In the genomic region with DNA sequence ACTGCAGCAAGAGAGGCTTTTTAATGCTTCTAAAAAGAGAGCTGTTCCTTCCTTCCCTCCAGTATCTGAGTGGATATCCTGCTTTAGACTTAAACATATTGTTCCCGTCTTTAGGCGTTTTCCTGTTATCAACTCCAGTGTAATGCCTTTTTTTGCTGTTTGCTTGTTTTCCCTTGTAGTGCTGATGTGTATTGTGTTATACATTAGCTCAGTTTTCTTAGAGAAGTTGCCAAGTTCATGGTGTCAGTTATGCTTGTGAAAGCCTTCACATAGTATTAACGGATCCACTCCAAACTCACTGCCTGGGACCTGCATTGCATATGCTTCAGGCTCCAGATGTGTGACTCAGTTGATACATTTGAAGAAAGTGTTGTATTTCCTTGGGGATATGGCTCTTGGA, we compare ENCODE assay signal across 28 mouse cellular contexts. TPM values are rescaled to one million over a fixed set of nuclear protein-coding genes. Genes with fewer than 3 reads are reported as not detected.
DNase-seq lines count a peak whose midpoint lies in the region; ATAC-seq and TF ChIP-seq lines count a peak whose summit lies in the region.
"Had no signal": no experiment of that assay in that cellular context is flagged by ENCODE, and none has a peak within 500 bp of the region (broad histone marks: within the 10 kb centered on the region; RNA-seq: fewer than 3 reads in every experiment).

No protein-coding gene starts in this region.

- H3K27me3 ChIP-seq in heart, embryonic 14.5 days (ENCODE audit: control insufficient read depth, insufficient read depth, low read length): no peaks in the 10 kb centered on the region
- H3K27me3 ChIP-seq in kidney, embryonic 15.5 days: 0 out of 2 replicates have a peak, but pooled peaks cover 3% of the 10 kb centered on the region
- H3K27me3 ChIP-seq in lung, embryonic 16.5 days (ENCODE audit: control insufficient read depth, insufficient read depth, low read depth, low read length): no peaks in the 10 kb centered on the region
- no peaks in the 10 kb centered on the region; the same call in 1 of the 2 replicates for H3K27me3 ChIP-seq in hindbrain, embryonic 12.5 days
- H3K27me3 ChIP-seq: embryonic facial prominence, embryonic 12.5 days; forebrain, embryonic 15.5 days; liver, embryonic 13.5 days; midbrain, embryonic 15.5 days had no signal

- H3K4me2 ChIP-seq in heart, embryonic 14.5 days (ENCODE audit: low read length): no peak overlapping the region
- H3K4me2 ChIP-seq in kidney, embryonic 15.5 days: no peak overlapping the region
- H3K4me2 ChIP-seq in lung, embryonic 16.5 days (ENCODE audit: low read depth, low read length): no peak overlapping the region
- H3K4me2 ChIP-seq in hindbrain, embryonic 12.5 days (replicated peaks): no peak overlapping the region
- H3K4me2 ChIP-seq: embryonic facial prominence, embryonic 12.5 days; forebrain, embryonic 15.5 days; hindbrain, embryonic 13.5 days; liver, embryonic 13.5 days; midbrain, embryonic 15.5 days; neural tube, embryonic 15.5 days had no signal

- no peak for DNase-seq in heart, adult 18-20 months
- no peak for DNase-seq in kidney, postnatal 14 days
- DNase-seq in lung, adult 2 months: no peak
- DNase-seq: adrenal gland, postnatal 10 days; cerebellum, adult 8-10 months; cerebellum, postnatal 25 days; gastrocnemius, adult 2 months; gastrocnemius, postnatal 36 days; heart, adult 2 months; kidney, postnatal 25 days; liver, embryonic 13.5 days; lung, postnatal 10 days; retina, postnatal 1 day; right cerebral cortex, postnatal 14 days; thymus, postnatal 4 days had no signal

- H3K27ac ChIP-seq in heart, embryonic 14.5 days (replicated peaks in 1 of 2; ENCODE audit: control insufficient read depth in 1 of 2, insufficient read depth in 1 of 2, low read depth in 2 of 2, low read length in 2 of 2): peak overlapping the region; percentile 1 to 53; a peak in 3 of 4 replicates
- H3K27ac ChIP-seq in kidney, embryonic 15.5 days: peak overlapping the region; percentile 71
- H3K27ac ChIP-seq in lung, embryonic 16.5 days (ENCODE audit: low read length): peak overlapping the region; percentile 51
- H3K27ac ChIP-seq in hindbrain, embryonic 12.5 days: no peak overlapping the region
- H3K27ac ChIP-seq: embryonic facial prominence, embryonic 12.5 days; forebrain, embryonic 10.5 days; forebrain, embryonic 15.5 days; gastrocnemius, adult 2 months; heart, adult 2 months; hindbrain, embryonic 13.5 days; liver, embryonic 13.5 days; midbrain, embryonic 10.5 days; midbrain, embryonic 15.5 days; neural tube, embryonic 15.5 days had no signal

- H3K4me1 ChIP-seq in heart, embryonic 14.5 days (ENCODE audit: control insufficient read depth in 2 of 2, insufficient read depth in 2 of 2, low read length in 2 of 2): peaks cover 7 to 12% of the 10 kb centered on the region in 2 experiments; a peak in 3 of 4 replicates
- H3K4me1 ChIP-seq in kidney, embryonic 15.5 days: peaks cover 59% of the 10 kb centered on the region
- H3K4me1 ChIP-seq in lung, embryonic 16.5 days (replicated peaks; ENCODE audit: control insufficient read depth, insufficient read depth, low read length): peaks cover 11% of the 10 kb centered on the region
- no peaks in the 10 kb centered on the region for H3K4me1 ChIP-seq in lung, adult 2 months (ENCODE audit: control insufficient read depth, insufficient read depth, low read length)
- peaks cover 9% of the 10 kb centered on the region; the same call in 1 of the 2 replicates for H3K4me1 ChIP-seq in hindbrain, embryonic 12.5 days
- H3K4me1 ChIP-seq: forebrain, embryonic 15.5 days; hindbrain, embryonic 13.5 days; midbrain, embryonic 15.5 days; neural tube, embryonic 15.5 days had no signal

- 51% methylated on average over 3 of the region's 3 CpGs for WGBS in heart, embryonic 14.5 days
- WGBS in kidney, embryonic 15.5 days: 50% methylated on average over 3 of the region's 3 CpGs
- WGBS in lung, embryonic 16.5 days: 42% methylated on average over 3 of the region's 3 CpGs
- 52% methylated on average over 3 of the region's 3 CpGs for WGBS in lung, adult 2 months
- WGBS in hindbrain, embryonic 12.5 days: 78% methylated on average over 3 of the region's 3 CpGs

- no peak overlapping the region for H3K9ac ChIP-seq in heart, embryonic 14.5 days (ENCODE audit: low read length)
- H3K9ac ChIP-seq in kidney, embryonic 15.5 days: no peak overlapping the region
- H3K9ac ChIP-seq in lung, embryonic 16.5 days (ENCODE audit: low read length): no peak overlapping the region
- H3K9ac ChIP-seq in hindbrain, embryonic 12.5 days: no peak overlapping the region
- H3K9ac ChIP-seq: embryonic facial prominence, embryonic 12.5 days; forebrain, embryonic 15.5 days; hindbrain, embryonic 13.5 days; liver, embryonic 13.5 days; midbrain, embryonic 15.5 days; neural tube, embryonic 15.5 days had no signal

- H3K36me3 ChIP-seq in heart, embryonic 14.5 days (ENCODE audit: control insufficient read depth, insufficient read depth, low read length): no peaks in the 10 kb centered on the region
- no peaks in the 10 kb centered on the region for H3K36me3 ChIP-seq in kidney, embryonic 15.5 days
- H3K36me3 ChIP-seq in lung, embryonic 16.5 days (ENCODE audit: control insufficient read depth, insufficient read depth, low read length): no peaks in the 10 kb centered on the region
- no peaks in the 10 kb centered on the region for H3K36me3 ChIP-seq in hindbrain, embryonic 12.5 days
- H3K36me3 ChIP-seq: embryonic facial prominence, embryonic 12.5 days; forebrain, embryonic 10.5 days; forebrain, embryonic 15.5 days; hindbrain, embryonic 13.5 days; liver, embryonic 13.5 days; midbrain, embryonic 10.5 days; midbrain, embryonic 15.5 days; neural tube, embryonic 15.5 days had no signal

- no peak overlapping the region for H3K4me3 ChIP-seq in heart, embryonic 14.5 days (ENCODE audit: control insufficient read depth in 1 of 2, insufficient read depth in 1 of 2, low read depth in 1 of 2, low read length in 2 of 2)
- H3K4me3 ChIP-seq in kidney, embryonic 15.5 days (replicated peaks): no peak overlapping the region
- H3K4me3 ChIP-seq in lung, embryonic 16.5 days (ENCODE audit: low read length): no peak overlapping the region
- H3K4me3 ChIP-seq in lung, adult 2 months (replicated peaks; ENCODE audit: extremely low read depth, low read depth, low read length): no peak overlapping the region
- H3K4me3 ChIP-seq in hindbrain, embryonic 12.5 days: no peak overlapping the region
- H3K4me3 ChIP-seq: embryonic facial prominence, embryonic 12.5 days; forebrain, embryonic 10.5 days; forebrain, embryonic 15.5 days; gastrocnemius, adult 2 months; heart, adult 2 months; hindbrain, embryonic 13.5 days; liver, embryonic 13.5 days; midbrain, embryonic 10.5 days; midbrain, embryonic 15.5 days; neural tube, embryonic 15.5 days had no signal

- no peak for TF ChIP-seq CTCF in lung, adult 2 months (IDR thresholded peaks at IDR 0.05; ENCODE audit: insufficient read depth, low read length)

- TF ChIP-seq POLR2A in lung, adult 2 months (IDR thresholded peaks at IDR 0.05; ENCODE audit: borderline replicate concordance, extremely low read depth, low read depth, low read length): no peak

- no peaks in the 10 kb centered on the region for H3K9me3 ChIP-seq in heart, embryonic 14.5 days (ENCODE audit: control insufficient read depth, low read length)
- no peaks in the 10 kb centered on the region for H3K9me3 ChIP-seq in kidney, embryonic 15.5 days (replicated peaks)
- no peaks in the 10 kb centered on the region for H3K9me3 ChIP-seq in lung, embryonic 16.5 days (ENCODE audit: control insufficient read depth, low read length)
- H3K9me3 ChIP-seq in hindbrain, embryonic 12.5 days (replicated peaks): no peaks in the 10 kb centered on the region
- H3K9me3 ChIP-seq: embryonic facial prominence, embryonic 12.5 days; forebrain, embryonic 10.5 days; forebrain, embryonic 15.5 days; hindbrain, embryonic 13.5 days; liver, embryonic 13.5 days; midbrain, embryonic 10.5 days; midbrain, embryonic 15.5 days; neural tube, embryonic 15.5 days had no signal

- ATAC-seq in heart, embryonic 14.5 days (ENCODE audit: insufficient number of reproducible peaks, insufficient read depth, low FRiP score, low read depth): no peak
- no peak for ATAC-seq in kidney, embryonic 15.5 days (replicated peaks; ENCODE audit: low FRiP score)
- peak; percentile 9; the same call in 1 of the 2 replicates for ATAC-seq in lung, embryonic 16.5 days (ENCODE audit: low read depth)
- no peak for ATAC-seq in hindbrain, embryonic 12.5 days (ENCODE audit: low FRiP score)
- ATAC-seq: forebrain, embryonic 15.5 days; intestine, embryonic 16.5 days; midbrain, embryonic 15.5 days; Patski had no signal

RNA-seq across cellular contexts. Expression of a gene that starts 22.6 kb away (rescaled TPM):
- 20.6 and 22.4 TPM in 2 replicates for polyA plus RNA-seq in heart, embryonic 14.5 days (2014; fragmentation: Nextera tagmentation; extraction: Ambion mirVana)
- total RNA-seq in heart, adult 18-20 months (2021): 10 to 100 TPM; 17.1 to 19.3 TPM
- polyA plus RNA-seq in kidney, embryonic 15.5 days (2015; fragmentation: Nextera tagmentation; extraction: Ambion mirVana): 28.3 and 31.0 TPM in 2 replicates
- polyA plus RNA-seq in lung, embryonic 16.5 days (2015; fragmentation: Nextera tagmentation; extraction: Ambion mirVana): 32.8 and 34.9 TPM in 2 replicates
- 12.9 and 14.1 TPM in 2 replicates for polyA plus RNA-seq in lung, adult 2 months (2012; rRNA removed)
- polyA plus RNA-seq in hindbrain, embryonic 12.5 days (2016; fragmentation: Nextera tagmentation; extraction: Ambion mirVana): 24.4 and 26.4 TPM in 2 replicates
